Comparison of ENCODE assay signal across 8 mouse cellular contexts in the genomic region with DNA sequence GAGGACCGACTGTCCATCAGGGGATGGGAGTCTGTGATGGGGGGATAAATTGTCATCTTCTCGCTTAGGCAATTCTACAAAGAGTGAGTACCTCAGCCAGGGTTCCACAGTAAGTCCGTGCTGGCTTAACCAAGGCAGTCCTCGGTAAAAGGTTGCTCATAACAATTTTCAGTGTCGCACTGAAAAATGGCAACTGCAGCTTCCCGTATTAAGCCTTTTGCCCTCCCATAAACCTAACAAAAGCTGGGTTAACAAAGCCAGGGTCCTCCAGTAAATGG. TPM values are rescaled to one million over a fixed set of nuclear protein-coding genes. Genes with fewer than 3 reads are reported as not detected.
DNase-seq lines count a peak whose midpoint lies in the region; ATAC-seq and TF ChIP-seq lines count a peak whose summit lies in the region.

No protein-coding gene starts in this region.

- TF ChIP-seq CTCF in cortical plate, adult 2 months (IDR thresholded peaks at IDR 0.05; ENCODE audit: extremely low read depth, insufficient read depth, low read length): no peak
- no peak for TF ChIP-seq CTCF in hindbrain, postnatal 0 days (IDR thresholded peaks at IDR 0.05; ENCODE audit: low read depth)

- no peak for TF ChIP-seq POLR2A in cortical plate, adult 2 months (IDR thresholded peaks at IDR 0.05; ENCODE audit: extremely low read depth, insufficient read depth, low read length)

- H3K4me1 ChIP-seq in lung, embryonic 15.5 days: peaks cover 9% of the 10 kb centered on the region
- no peaks in the 10 kb centered on the region; the same call in 1 of the 2 replicates for H3K4me1 ChIP-seq in cortical plate, adult 2 months (ENCODE audit: control insufficient read depth, insufficient read depth, low read length)
- no peaks in the 10 kb centered on the region for H3K4me1 ChIP-seq in hindbrain, postnatal 0 days (ENCODE audit: insufficient read depth, low read length)
- H3K4me1 ChIP-seq in neural tube, embryonic 12.5 days: peaks cover 5% of the 10 kb centered on the region

- H3K9me3 ChIP-seq in lung, embryonic 15.5 days: no peaks in the 10 kb centered on the region
- H3K9me3 ChIP-seq in hindbrain, postnatal 0 days (ENCODE audit: low read length): no peaks in the 10 kb centered on the region
- no peaks in the 10 kb centered on the region for H3K9me3 ChIP-seq in neural tube, embryonic 12.5 days

- peaks cover 6% of the 10 kb centered on the region; the same call in 1 of the 2 replicates for H3K36me3 ChIP-seq in lung, embryonic 15.5 days
- no peaks in the 10 kb centered on the region for H3K36me3 ChIP-seq in hindbrain, postnatal 0 days (ENCODE audit: insufficient read depth, low read length)
- peaks cover under 1% of the 10 kb centered on the region; the same call in 1 of the 2 replicates for H3K36me3 ChIP-seq in neural tube, embryonic 12.5 days

- no peak for ATAC-seq in lung, embryonic 15.5 days (ENCODE audit: borderline replicate concordance, extremely low read depth, low FRiP score, low TSS enrichment)
- no peak for ATAC-seq in hindbrain, postnatal 0 days
- ATAC-seq in neural tube, embryonic 12.5 days (ENCODE audit: low FRiP score, low read depth): peak; percentile 22; the same call in 1 of the 2 replicates

- WGBS in lung, embryonic 15.5 days: under 1% methylated on average over 6 of the region's 6 CpGs
- WGBS in hindbrain, postnatal 0 days: 4% methylated on average over 6 of the region's 6 CpGs
- WGBS in neural tube, embryonic 12.5 days: 5% methylated on average over 6 of the region's 6 CpGs

- DNase-seq in lung, postnatal 14 days: no peak
- DNase-seq in hindbrain, postnatal 0 days (ENCODE audit: low spot score): no peak
- DNase-seq in layer of hippocampus, postnatal 14 days (ENCODE audit: low spot score in 2 of 2): no peak
- no peak for DNase-seq in urinary bladder, adult 2 months (ENCODE audit: low spot score)
- no peak for DNase-seq in yolk sac, embryonic 10.5 days (ENCODE audit: low spot score)

- H3K4me2 ChIP-seq in lung, embryonic 15.5 days: peak overlapping the region; percentile 70
- peak overlapping the region; percentile 78 for H3K4me2 ChIP-seq in hindbrain, postnatal 0 days (ENCODE audit: low read depth, low read length)
- H3K4me2 ChIP-seq in neural tube, embryonic 12.5 days (replicated peaks): peak overlapping the region; percentile 86

- H3K9ac ChIP-seq in lung, embryonic 15.5 days: peak overlapping the region; percentile 77
- H3K9ac ChIP-seq in hindbrain, postnatal 0 days (replicated peaks; ENCODE audit: low read length): peak overlapping the region; percentile 53; the same call in 1 of the 2 replicates
- H3K9ac ChIP-seq in neural tube, embryonic 12.5 days: peak overlapping the region; percentile 57

- no peaks in the 10 kb centered on the region for H3K27me3 ChIP-seq in lung, embryonic 15.5 days
- H3K27me3 ChIP-seq in hindbrain, postnatal 0 days (ENCODE audit: insufficient read depth, low read length): no peaks in the 10 kb centered on the region
- H3K27me3 ChIP-seq in neural tube, embryonic 12.5 days (replicated peaks): no peaks in the 10 kb centered on the region

- no peak overlapping the region for H3K27ac ChIP-seq in lung, embryonic 15.5 days
- H3K27ac ChIP-seq in cortical plate, adult 2 months (ENCODE audit: insufficient read depth, low read length): no peak overlapping the region
- no peak overlapping the region for H3K27ac ChIP-seq in hindbrain, postnatal 0 days
- H3K27ac ChIP-seq in neural tube, embryonic 12.5 days: no peak overlapping the region

- H3K4me3 ChIP-seq in lung, embryonic 15.5 days: peak overlapping the region; percentile 85
- peak overlapping the region; percentile 71 for H3K4me3 ChIP-seq in cortical plate, adult 2 months (ENCODE audit: insufficient read depth, low read length)
- H3K4me3 ChIP-seq in hindbrain, postnatal 0 days (ENCODE audit: low read length): peak overlapping the region; percentile 66
- H3K4me3 ChIP-seq in neural tube, embryonic 12.5 days: peak overlapping the region; percentile 87

RNA-seq across cellular contexts. Expression of a gene that starts 0.7 kb away (rescaled TPM):
- 23.6 and 25.3 TPM in 2 replicates for polyA plus RNA-seq in lung, embryonic 15.5 days (2015; fragmentation: Nextera tagmentation; extraction: Ambion mirVana)
- 1.6 and 1.8 TPM in 2 replicates for polyA plus RNA-seq in cortical plate, adult 2 months (2012; rRNA removed)
- 2.9 and 4.4 TPM in 2 replicates for total RNA-seq in hindbrain, postnatal 0 days (2014; rRNA removed)
- polyA plus RNA-seq in hindbrain, postnatal 0 days (2015; fragmentation: Nextera tagmentation; extraction: Ambion mirVana): 5.1 and 5.9 TPM in 2 replicates
- 16.1 and 17.2 TPM in 2 replicates for polyA plus RNA-seq in neural tube, embryonic 12.5 days (2016; fragmentation: Nextera tagmentation; extraction: Ambion mirVana)
- total RNA-seq in layer of hippocampus, postnatal 14 days (2021): 1 to 10 TPM; 2.7 TPM
- 3.8 and 4.8 TPM in 2 replicates for polyA plus RNA-seq in urinary bladder, adult 2 months (2012; rRNA removed)

RNA-seq across cellular contexts. Expression of a gene that starts 42.8 kb away (rescaled TPM):
- 18.5 and 20.4 TPM in 2 replicates for polyA plus RNA-seq in lung, embryonic 15.5 days (2015; fragmentation: Nextera tagmentation; extraction: Ambion mirVana)
- 1,920 and 1,995 TPM in 2 replicates for polyA plus RNA-seq in cortical plate, adult 2 months (2012; rRNA removed)
- total RNA-seq in hindbrain, postnatal 0 days (2014; rRNA removed): 936 and 1,043 TPM in 2 replicates
- polyA plus RNA-seq in hindbrain, postnatal 0 days (2015; fragmentation: Nextera tagmentation; extraction: Ambion mirVana): 683 and 722 TPM in 2 replicates
- 130 and 145 TPM in 2 replicates for polyA plus RNA-seq in neural tube, embryonic 12.5 days (2016; fragmentation: Nextera tagmentation; extraction: Ambion mirVana)
- total RNA-seq in layer of hippocampus, postnatal 14 days (2021): 1,000 to 10,000 TPM; 1,455 to 1,520 TPM
- polyA plus RNA-seq in urinary bladder, adult 2 months (2012; rRNA removed): 55.5 and 62.5 TPM in 2 replicates

RNA-seq across cellular contexts. Expression of a gene that starts 57.9 kb away (rescaled TPM):
- not detected in 2 replicates for polyA plus RNA-seq in lung, embryonic 15.5 days (2015; fragmentation: Nextera tagmentation; extraction: Ambion mirVana)
- polyA plus RNA-seq in cortical plate, adult 2 months (2012; rRNA removed): 0.19 TPM in 2 replicates
- not detected in 2 replicates for total RNA-seq in hindbrain, postnatal 0 days (2014; rRNA removed)
- not detected in 2 replicates for polyA plus RNA-seq in hindbrain, postnatal 0 days (2015; fragmentation: Nextera tagmentation; extraction: Ambion mirVana)
- not detected in 2 replicates for polyA plus RNA-seq in neural tube, embryonic 12.5 days (2016; fragmentation: Nextera tagmentation; extraction: Ambion mirVana)
- total RNA-seq in layer of hippocampus, postnatal 14 days (2021): under 1 TPM in 1 of 2 experiments, not detected in 1; 0.33 TPM
- polyA plus RNA-seq in urinary bladder, adult 2 months (2012; rRNA removed): not detected in 2 replicates
